Mouse (Mus musculus) CD4-positive, CD25-positive, alpha-beta regulatory T cell, adult 2 months (primary cell): ENCODE data around the gene Myh9.

Experiments used
- DNase-seq: peaks from one replicate; pipeline ENCODE4 v3.0.0-alpha.2; 2012; ENCODE audit warnings: low read depth, low spot score

The Myh9 gene

DNA sequence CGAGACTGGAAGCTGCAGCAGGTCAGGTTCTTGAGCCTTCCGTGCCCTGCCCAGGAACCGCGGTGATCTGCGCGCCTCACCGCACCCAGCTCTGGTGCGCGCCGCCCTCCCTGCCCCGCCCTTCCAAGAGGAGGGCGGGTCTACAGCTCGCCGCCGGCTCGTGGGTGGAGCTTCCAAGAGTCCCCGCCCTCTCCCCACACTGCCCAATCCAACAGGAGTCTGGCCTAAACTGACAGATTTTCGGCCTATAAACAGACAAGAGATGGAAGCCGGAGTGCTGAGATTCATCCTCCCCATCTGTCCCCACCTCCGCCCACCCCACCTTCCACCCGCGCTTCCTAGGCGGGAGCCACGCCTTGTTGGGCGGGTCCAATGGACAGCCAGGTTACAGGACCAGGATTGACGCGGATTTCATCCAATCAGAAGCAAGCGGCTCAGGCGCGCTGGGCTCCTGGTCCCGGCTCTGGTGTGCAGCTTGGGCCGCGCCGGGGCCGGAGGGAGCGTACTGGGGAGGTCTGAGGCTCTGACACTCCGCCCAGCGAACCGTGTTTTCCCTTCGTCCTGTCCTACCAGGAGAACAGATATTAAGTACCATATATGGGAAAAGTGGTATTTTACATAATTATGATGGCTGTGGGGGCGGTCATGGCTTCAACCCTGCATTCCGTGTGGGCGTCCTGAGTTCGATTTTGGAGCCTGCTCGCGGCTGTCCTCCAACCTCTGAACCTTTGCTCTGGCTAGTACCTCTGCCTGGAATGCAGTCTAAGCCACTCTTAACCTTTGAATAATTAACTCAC, at the start of gene Myh9:
Gene Myh9 (minus strand): TSS at position 129 of the 797 bp plus-strand sequence.
- DNase-seq: peak; percentile 100

DNA sequence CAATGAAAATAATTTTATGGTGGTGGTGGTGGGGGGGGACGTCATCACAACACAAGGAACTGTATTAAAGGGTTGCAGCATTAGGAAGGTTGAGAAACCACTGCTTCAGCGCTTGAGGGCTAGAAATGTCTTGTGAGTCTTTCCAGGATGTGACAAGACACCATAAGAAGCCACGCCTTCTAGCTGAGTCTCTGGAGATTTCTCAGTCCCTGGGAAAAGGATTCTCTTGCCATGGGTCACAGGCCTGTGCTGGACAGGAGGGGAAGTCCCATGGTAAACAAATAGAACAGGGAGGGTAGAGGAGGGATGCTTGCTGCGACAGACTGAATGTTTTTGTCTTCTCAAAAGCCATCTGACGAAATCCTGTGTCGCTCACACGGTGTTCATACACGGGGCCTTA, 49.8 kb upstream of the Myh9 start:
- DNase-seq: no peak

DNA sequence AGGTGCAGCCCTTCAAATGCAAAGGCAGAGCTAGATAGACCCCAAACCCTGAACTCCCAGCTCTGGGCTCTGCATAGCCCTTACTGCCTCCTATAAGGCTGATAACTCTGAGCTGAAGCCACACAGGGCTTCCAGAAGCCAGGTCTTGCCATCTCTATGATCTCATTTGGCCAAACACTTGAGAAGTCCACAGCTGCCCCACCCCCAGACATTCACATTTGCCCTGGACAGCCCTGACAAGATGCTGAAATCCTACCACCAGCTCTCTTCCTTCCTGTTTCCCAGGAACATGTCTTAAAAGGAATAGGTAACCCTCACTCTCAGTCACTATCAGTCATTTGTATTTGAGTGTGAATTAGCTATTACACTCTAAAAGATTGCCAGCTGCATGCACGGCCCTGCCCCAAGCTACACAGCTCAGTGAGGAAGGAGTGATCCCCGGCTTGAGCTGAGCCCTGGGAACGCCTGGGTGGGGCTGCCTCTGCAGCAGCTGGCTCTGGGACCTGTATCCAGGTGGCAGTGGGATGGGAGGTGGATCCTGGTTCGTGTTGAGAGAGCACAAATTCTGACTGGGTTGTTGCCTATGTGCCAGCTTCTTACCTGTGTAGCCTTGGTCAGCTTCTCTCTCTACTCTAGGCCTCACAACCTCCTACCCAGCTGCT, 47.9 kb upstream of the Myh9 start:
- no peak for DNase-seq

DNA sequence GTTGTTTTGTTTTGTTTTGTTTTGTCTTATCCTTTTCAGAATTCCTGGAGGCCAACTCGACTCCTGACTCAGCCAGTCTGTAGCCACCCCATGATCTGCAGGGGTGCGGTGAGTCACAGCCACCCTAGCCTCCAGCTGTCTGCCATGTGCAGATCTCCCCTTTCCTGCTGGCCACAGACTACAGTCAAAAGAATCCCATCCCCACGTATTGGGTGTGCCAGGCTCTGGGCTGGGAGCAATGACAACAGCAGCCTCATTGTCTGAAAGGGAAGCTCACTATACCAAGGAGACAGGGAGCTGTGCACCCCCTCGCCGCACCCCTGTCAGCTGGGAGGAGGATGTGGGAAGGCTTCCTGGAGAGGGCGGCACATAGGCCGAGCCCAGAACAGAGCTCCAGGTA, 46.3 kb upstream of the Myh9 start:
- no peak for DNase-seq

DNA sequence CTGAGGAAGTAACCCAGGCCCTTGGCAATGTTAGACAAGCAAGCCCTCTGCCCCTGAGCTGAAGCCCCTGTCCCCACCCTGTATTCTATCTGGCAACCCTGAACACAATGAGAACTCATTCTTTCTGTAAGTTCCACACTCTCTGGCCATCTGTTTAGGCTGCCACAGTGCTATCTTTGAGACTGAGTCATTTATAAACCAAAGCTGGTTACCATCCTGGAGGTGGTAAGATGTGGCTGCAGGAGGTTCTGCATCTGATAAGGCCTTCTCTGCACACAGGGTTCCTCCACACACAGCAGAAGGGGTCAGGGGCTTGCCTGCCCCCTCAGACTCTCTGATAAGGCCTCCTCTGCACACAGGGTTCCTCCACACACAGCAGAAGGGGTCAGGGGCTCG, 45.1 kb upstream of the Myh9 start:
- peak; percentile 29 for DNase-seq

DNA sequence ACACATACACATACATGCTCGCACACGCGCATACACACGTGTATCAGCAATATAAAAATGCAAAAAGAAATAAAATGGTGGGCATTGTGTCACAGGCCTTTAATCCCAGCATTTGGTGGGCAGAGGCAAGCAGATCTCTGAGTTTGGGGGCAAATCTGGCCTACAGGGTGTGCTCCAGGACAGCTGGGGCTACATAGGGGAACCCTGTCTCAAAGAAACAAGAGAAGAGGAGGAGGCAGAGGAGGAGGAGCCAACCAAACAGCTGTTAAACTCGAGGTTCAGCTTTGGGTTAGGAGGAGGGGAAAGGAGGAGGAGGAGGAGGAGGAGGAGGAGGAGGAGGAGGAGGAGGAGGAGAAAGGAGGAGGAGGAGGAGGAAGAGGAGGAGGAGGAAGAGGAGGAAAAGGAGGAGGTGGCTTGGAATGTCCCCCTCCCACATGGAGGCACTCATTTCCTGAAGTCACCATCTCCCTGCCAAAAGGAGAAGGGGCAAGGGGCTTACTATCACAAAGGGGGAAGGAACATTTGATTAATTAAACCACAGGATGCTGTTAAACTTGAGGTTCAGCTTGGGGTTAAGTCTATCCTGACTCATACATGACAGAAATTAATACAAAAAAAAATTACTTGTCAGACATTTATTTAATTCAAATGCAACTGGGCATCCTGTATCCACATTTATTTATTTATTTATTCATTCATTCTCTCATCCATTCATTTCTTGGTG, 44.6 kb upstream of the Myh9 start:
- DNase-seq: peak; percentile 31

GRCm38 (mm10) chr15:77885945-77886344, 44.0 kb upstream of the Myh9 start:
- no peak for DNase-seq

DNA sequence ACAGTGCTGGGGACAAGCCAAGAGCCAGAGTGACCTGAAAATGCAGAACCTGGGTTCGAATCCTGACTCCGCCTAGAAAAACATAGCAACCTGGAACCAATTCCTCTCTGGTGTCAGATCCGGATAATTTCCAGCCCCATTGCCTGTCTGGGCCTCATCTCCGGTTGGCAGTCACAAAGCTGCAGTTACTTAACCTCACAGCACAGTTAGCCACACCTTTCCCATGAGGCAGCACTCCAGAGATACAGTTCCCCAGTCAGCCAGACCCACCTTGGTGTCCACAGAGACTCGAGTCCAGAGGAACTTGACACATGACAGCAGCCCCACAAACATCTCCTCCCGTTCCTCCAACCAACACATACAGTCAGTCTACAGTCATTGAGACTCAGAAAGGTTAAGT, 43.2 kb upstream of the Myh9 start:
- no peak for DNase-seq

DNA sequence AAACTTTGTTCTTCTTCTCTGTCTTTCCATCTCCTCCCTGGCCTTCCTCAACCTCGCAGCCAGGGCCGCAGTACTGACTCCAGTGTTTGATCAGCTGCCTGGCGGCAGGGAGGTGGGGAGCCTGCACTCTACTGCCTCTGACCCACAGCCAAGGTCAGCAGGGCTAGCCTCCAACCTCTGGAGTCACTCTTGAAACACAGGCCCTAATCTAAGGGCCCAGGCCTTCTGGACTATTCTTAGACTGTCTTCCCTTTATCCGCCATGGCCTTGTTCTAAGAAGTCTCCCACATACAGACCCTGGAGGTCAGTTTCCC, 41.7 kb upstream of the Myh9 start:
- DNase-seq: no peak

DNA sequence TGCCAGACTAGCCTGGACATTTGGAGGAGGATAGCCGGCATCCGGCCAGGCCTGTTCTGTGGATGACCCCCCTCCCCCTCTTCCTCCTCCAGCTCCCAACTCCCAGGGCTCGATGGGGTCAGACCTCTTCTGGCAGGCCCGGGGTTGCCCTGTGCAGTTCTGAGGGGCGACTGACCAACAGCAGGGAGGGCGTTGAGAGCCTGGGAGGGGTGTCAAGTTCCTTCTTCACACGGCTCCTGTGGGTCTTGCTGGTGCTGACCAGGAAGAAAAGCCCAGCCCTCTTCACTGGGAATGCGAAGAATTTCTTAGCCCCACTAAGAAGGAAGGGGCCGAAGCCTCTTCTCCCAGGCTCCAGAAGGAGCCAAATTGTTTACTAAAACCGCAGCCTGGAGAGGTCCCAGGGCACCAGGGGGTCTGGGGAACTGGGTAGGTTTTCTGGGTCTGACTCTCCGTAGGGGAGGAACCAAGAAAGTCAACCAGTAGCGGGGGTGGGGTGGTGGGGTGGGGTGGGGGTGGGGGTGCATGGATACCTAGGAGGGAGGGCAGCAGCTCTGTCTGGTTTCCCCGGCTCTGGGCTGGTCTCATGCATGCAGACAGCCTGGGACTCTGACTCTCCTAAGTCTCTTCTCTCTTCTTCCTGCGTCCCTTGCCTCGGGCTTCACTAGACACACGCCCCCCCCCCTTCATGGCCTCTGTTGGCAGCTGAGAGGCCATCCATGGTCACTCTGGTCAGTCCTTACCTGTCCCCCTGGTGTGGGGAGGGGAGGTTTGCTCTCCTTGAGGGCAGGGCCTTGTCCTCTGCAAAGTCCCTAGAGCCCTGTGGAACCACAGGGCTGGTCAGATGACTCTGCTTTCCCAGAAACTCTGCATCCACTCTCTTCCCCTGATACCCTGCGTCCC, 41.1 kb upstream of the Myh9 start:
- no peak for DNase-seq

GRCm38 (mm10) chr15:77882297-77882696, 40.3 kb upstream of the Myh9 start:
- no peak for DNase-seq

DNA sequence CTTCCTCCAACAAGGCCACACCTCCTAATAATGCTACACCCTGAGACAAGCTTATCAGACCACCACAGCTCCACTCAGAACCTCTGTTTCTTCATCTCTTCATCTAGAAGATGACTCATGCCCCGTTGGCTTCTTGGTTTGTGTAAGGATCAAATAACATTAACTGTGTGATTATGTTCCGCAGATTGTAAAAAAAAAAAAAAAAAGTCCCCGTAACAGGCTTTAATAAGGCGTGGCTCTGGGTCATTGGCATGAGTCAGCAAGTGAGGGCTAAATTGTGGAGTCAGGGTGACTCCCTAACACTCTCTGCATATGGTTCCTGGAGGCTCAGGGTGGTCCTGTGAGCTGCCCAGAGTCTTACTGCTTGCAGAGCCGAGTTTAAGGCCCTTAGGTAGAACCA, 39.7 kb upstream of the Myh9 start:
- no peak for DNase-seq

- DNase-seq: no peak
Observed at GRCm38 (mm10) chr15:77880738-77881137, 38.8 kb upstream of the Myh9 start.

DNA sequence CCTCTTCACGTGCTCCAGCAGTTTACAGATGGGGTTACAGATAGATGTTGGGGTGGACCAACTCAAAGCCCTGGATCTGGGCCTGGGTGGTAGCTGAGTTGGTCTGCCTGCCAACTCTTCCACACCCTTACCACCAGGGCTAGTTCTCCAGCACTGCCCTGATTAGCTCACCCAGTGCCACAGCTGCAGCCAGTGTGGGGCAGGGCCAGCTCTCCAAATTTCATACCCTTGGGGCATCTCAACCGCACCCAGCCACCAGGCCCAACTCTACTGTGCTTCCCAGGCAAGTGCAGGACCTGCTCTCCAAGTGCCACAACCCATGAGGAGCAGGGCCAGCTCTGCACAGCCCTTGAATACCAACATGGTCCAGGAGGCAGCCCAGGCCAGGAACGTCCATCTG, 37.8 kb upstream of the Myh9 start:
- DNase-seq: no peak

GRCm38 (mm10) chr15:77877209-77877608, 35.2 kb upstream of the Myh9 start:
- peak; percentile 76 for DNase-seq

- DNase-seq: no peak
Observed at GRCm38 (mm10) chr15:77876716-77877115, 34.7 kb upstream of the Myh9 start.

- DNase-seq: no peak
Observed at GRCm38 (mm10) chr15:77875953-77876352, 34.0 kb upstream of the Myh9 start.

DNA sequence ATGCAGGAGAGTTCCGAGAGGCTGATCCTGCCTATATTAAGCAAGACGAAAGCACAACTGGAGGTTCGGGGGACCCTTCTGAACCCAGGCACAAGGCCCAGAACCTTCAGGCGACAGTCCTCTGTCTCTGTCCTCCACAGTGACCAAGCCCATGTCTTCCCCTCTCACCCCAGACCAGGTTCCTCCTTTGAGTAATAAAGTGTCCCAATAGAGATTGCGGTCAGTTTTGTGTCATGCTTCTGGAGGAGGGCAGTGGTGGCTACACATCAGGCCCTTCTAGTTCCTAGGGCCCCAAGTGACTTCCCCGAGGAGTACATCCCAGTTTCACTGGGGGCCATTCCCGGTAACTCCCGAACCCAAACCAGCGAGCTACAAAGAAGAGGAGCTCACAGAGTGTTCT, 32.8 kb upstream of the Myh9 start:
- DNase-seq: no peak

DNA sequence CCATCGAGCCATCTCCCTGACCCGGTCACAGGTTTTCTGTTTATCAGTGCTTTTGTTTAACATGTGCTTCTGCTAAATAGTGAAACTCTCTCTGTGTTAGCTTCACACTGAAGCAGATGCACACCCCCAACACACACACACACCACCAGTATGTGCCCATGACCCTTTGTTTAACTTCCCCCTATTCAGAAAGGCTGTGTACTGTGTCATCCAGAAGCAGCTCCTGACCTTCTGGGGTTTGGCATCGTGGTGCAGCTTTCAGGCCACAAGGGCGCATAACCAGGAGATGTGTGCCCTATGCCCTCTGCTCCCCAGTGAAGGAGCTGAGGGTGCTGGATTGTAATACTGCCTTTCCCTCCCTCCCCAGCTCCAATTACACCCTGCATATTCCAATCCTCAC, 32.3 kb upstream of the Myh9 start:
- no peak for DNase-seq

- peak; percentile 38 for DNase-seq
Observed at GRCm38 (mm10) chr15:77873564-77873963, 31.6 kb upstream of the Myh9 start.

GRCm38 (mm10) chr15:77872996-77873395, 31.0 kb upstream of the Myh9 start:
- no peak for DNase-seq

- no peak for DNase-seq
Observed at GRCm38 (mm10) chr15:77868340-77868739, 26.4 kb upstream of the Myh9 start.
